Mouse (Mus musculus): ENCODE data around the gene Ccdc89.

DNA sequence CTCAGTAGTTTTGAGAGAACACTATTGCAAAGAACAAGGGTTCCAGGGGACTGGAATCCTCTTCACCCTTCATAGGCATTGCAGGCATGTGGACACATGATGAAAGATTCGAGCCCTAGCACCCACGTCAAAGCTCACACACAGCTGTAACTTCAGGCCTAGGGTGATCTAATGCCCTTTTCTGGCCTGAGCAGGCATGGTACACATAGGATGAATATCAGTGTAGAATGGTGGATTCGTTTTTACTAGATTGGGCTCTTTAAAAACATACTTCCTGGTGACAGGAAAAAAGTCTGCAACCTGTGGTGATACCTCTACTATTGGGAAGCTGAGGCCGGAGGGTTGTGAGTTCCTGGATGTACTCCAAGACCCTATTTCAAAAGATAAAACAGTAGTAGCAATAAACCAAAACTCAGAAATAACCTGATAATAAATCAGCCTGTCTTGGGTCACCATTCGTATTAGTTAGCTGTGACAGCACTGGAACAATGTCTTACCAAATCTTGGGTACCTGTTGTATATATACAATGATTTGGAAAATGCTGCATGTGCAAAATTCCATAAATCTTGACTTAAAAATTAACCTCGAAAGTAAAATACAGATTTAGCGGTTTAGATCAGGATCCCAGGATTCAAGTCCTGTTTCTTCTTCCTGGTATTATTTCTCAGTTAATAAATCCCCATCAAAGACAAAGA is 29.9 kb downstream of the Ccdc89 start:
- TF ChIP-seq CTCF (IDR thresholded peaks at IDR 0.05; ENCODE audit: low read depth, low read length) (no peak), POLR2A (IDR thresholded peaks at IDR 0.05; ENCODE audit: insufficient read depth, low read length) (no peak)

Data from ES-Bruce4 (cell line).